Mouse (Mus musculus) kidney, adult 9 months (tissue): Measurements from ENCODE around the gene Jund.

Experiments
- DNase-seq: peaks from one replicate; pipeline ENCODE4 v3.0.0; 2022

Gene Jund

GRCm38 (mm10) chr8:70698310-70699109, at the start of gene Jund:
TSS of gene Jund (plus strand) at chr8:70698949.
- peak; percentile 99 for DNase-seq

GRCm38 (mm10) chr8:70649324-70649723, 49.4 kb upstream of the Jund start:
- DNase-seq, result peak; percentile 96

- no peak for DNase-seq
These were observed 48.4 kb upstream of the Jund start for GRCm38 (mm10) chr8:70650351-70650750.

- DNase-seq, result peak; percentile 96
These were observed 45.5 kb upstream of the Jund start for GRCm38 (mm10) chr8:70653226-70653625.

- DNase-seq, result no peak
These were observed 44.6 kb upstream of the Jund start for GRCm38 (mm10) chr8:70654121-70654520.

GRCm38 (mm10) chr8:70655469-70655868, 43.3 kb upstream of the Jund start:
- DNase-seq, result no peak

- DNase-seq, result no peak
These were observed 42.5 kb upstream of the Jund start for GRCm38 (mm10) chr8:70656193-70656790.

- DNase-seq, result peak; percentile 60
These were observed 41.5 kb upstream of the Jund start for GRCm38 (mm10) chr8:70657214-70657613.

GRCm38 (mm10) chr8:70657739-70658138, 41.0 kb upstream of the Jund start:
- peak; percentile 58 for DNase-seq

- peak; percentile 89 for DNase-seq
These were observed 39.7 kb upstream of the Jund start for GRCm38 (mm10) chr8:70658897-70659603.

- peak; percentile 98 for DNase-seq
These were observed 39.0 kb upstream of the Jund start for GRCm38 (mm10) chr8:70659604-70660272.

- DNase-seq, result peak; percentile 71
These were observed 38.5 kb upstream of the Jund start, which contains the start of gene Pgpep1 for GRCm38 (mm10) chr8:70660273-70660725. TSS of gene Pgpep1 (minus strand) at chr8:70660388.

GRCm38 (mm10) chr8:70663691-70664090, 35.1 kb upstream of the Jund start:
- DNase-seq, result no peak

GRCm38 (mm10) chr8:70664631-70665030, 34.1 kb upstream of the Jund start:
- no peak for DNase-seq

- DNase-seq, result peak; percentile 95
These were observed 33.1 kb upstream of the Jund start for GRCm38 (mm10) chr8:70665599-70665998.

- peak; percentile 79 for DNase-seq
These were observed 31.7 kb upstream of the Jund start for GRCm38 (mm10) chr8:70667071-70667470.

GRCm38 (mm10) chr8:70671615-70672324, 27.0 kb upstream of the Jund start:
- DNase-seq, result peak; percentile 69

- DNase-seq, result no peak
These were observed 26.2 kb upstream of the Jund start for GRCm38 (mm10) chr8:70672325-70673078.

GRCm38 (mm10) chr8:70673079-70673856, 25.5 kb upstream of the Jund start, which contains the start of gene Lsm4:
TSS of gene Lsm4 (plus strand) at chr8:70673248.
- DNase-seq, result peak; percentile 99

GRCm38 (mm10) chr8:70674109-70674508, 24.6 kb upstream of the Jund start:
- DNase-seq, result no peak

- peak; percentile 52 for DNase-seq
These were observed 24.0 kb upstream of the Jund start for GRCm38 (mm10) chr8:70674716-70675115.
